Mouse (Mus musculus) midbrain, embryonic 15.5 days (tissue): ENCODE measurements around the gene Wdr20. TPM values are rescaled to one million over a fixed set of nuclear protein-coding genes. Genes with fewer than 3 reads are reported as not detected.

ENCODE experiments used
- ATAC-seq: fragments of 200-750 bp; cut with Nextera tagmentation; replicated peaks from 2 replicates; pipeline ENCODE4 v1.8.0; 2017; ENCODE audit warnings: moderate TSS enrichment
- H3K27ac ChIP-seq: fragments of 300-500 bp; sonication (generic); 2 replicates; pipeline ENCODE4 v1.5.1; 2015; ENCODE audit warnings: mild to moderate bottlenecking, inconsistent platforms
- H3K27me3 ChIP-seq: fragments of 300-500 bp; sonication (generic); replicated peaks from 2 replicates; pipeline ENCODE4 v1.6.1; 2015; ENCODE audit warnings: inconsistent platforms
- H3K36me3 ChIP-seq: fragments of 300-500 bp; sonication (generic); replicated peaks from 2 replicates; pipeline ENCODE4 v1.6.1; 2015; ENCODE audit warnings: inconsistent platforms
- H3K4me1 ChIP-seq: fragments of 300-500 bp; sonication (generic); 2 replicates; pipeline ENCODE4 v1.6.1; 2015; ENCODE audit warnings: inconsistent platforms
- H3K4me2 ChIP-seq: fragments of 300-500 bp; sonication (generic); 2 replicates; pipeline ENCODE4 v1.6.1; 2015; ENCODE audit warnings: inconsistent platforms, mild to moderate bottlenecking, moderate library complexity
- H3K4me3 ChIP-seq: fragments of 300-500 bp; sonication (generic); 2 replicates; pipeline ENCODE4 v1.5.1; 2015; ENCODE audit warnings: mild to moderate bottlenecking, inconsistent platforms
- H3K9ac ChIP-seq: fragments of 300-500 bp; sonication (generic); 2 replicates; pipeline ENCODE4 v1.6.1; 2015; ENCODE audit warnings: mild to moderate bottlenecking, inconsistent platforms
- H3K9me3 ChIP-seq: fragments of 300-500 bp; sonication (generic); 2 replicates; pipeline ENCODE4 v1.6.1; 2016; ENCODE audit warnings: inconsistent platforms
- WGBS: fragments of 180-500 bp; shearing (Covaris S2); methylation state at CpG from one replicate; pipeline ENCODE4 v1.1.7; 2015; ENCODE audit warnings: mixed read lengths; 5-methylcytosine and 5-hydroxymethylcytosine counted together
- polyA plus RNA-seq: library from polyadenylated mRNA; unstranded; fragments of >200 nt; fragmentation: Nextera tagmentation; extraction: Ambion mirVana; gene quantifications from 2 replicates; pipeline ENCODE4 v1.2.1, GENCODE M21; 2015

The Wdr20 gene
- polyA plus RNA-seq, 1 experiment from 2014 or later: 25.5 TPM

DNA sequence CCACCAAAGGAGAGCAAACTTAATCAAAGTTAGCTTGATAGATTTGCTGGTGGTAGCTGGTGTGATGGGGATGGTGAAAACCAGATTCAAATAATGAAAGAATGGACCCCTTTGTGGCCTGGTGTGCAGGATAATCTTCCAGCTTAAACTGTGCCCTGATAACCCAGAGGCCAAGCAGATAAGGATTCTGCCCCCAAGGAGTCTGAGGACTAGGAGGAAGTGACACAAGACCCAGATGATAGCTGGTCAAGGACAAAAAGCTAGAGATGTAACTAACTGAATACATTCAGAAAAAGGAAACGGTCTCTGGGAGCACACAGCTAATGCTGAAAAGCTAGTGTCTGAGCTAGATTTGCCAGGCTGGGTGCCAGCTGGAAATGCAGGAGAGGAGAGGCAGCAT lies 114.2 kb downstream of the Wdr20 start:
- no peak overlapping the region for H3K9ac ChIP-seq
- ATAC-seq: no peak
- no peaks in the 10 kb centered on the region for H3K9me3 ChIP-seq
- H3K4me2 ChIP-seq: no peak overlapping the region
- no peak overlapping the region for H3K4me3 ChIP-seq
- no peak overlapping the region for H3K27ac ChIP-seq
- H3K27me3 ChIP-seq: no peaks in the 10 kb centered on the region
- 93% methylated on average over 1 of the region's 1 CpGs for WGBS
- H3K36me3 ChIP-seq: no peaks in the 10 kb centered on the region
- peaks cover 14% of the 10 kb centered on the region for H3K4me1 ChIP-seq

Other genes starting within 250 kb of the Wdr20 start
- 93.3 and 108 TPM in 2 replicates for gene Dync1h1, start 136.5 kb upstream of the Wdr20 start, polyA plus RNA-seq
- gene 1700001K19Rik, start 55.3 kb upstream of the Wdr20 start, polyA plus RNA-seq: 0.31 TPM in 1 of 2 replicates, not detected in the other
- gene Hsp90aa1, start 35.2 kb upstream of the Wdr20 start, polyA plus RNA-seq: 1,449 and 1,477 TPM in 2 replicates
- gene Mok, start 103.0 kb downstream of the Wdr20 start, polyA plus RNA-seq: 17.0 and 17.2 TPM in 2 replicates
- 3.9 and 4.4 TPM in 2 replicates for gene Zfp839, start 112.3 kb downstream of the Wdr20 start, polyA plus RNA-seq
- 76.3 and 85.4 TPM in 2 replicates for gene Cinp, start 151.2 kb downstream of the Wdr20 start, polyA plus RNA-seq
- gene Tecpr2, start 151.3 kb downstream of the Wdr20 start, polyA plus RNA-seq: 8.9 and 9.4 TPM in 2 replicates
- gene Ankrd9, start 241.1 kb downstream of the Wdr20 start, polyA plus RNA-seq: 8.0 and 8.3 TPM in 2 replicates